Mouse (Mus musculus): ENCODE data around the gene Reg3g. TPM values are rescaled to one million over a fixed set of nuclear protein-coding genes. Genes with fewer than 3 reads are reported as not detected.
A peak's percentile ranks its signal among the peaks of the same experiment; 100 is the strongest.

Reg3g gene
- total RNA-seq (2021) (not detected), polyA plus RNA-seq (2012; rRNA removed) (56.6 TPM in 1 of 2 replicates, not detected in the other)
- long read RNA-seq = 0 reads

DNA sequence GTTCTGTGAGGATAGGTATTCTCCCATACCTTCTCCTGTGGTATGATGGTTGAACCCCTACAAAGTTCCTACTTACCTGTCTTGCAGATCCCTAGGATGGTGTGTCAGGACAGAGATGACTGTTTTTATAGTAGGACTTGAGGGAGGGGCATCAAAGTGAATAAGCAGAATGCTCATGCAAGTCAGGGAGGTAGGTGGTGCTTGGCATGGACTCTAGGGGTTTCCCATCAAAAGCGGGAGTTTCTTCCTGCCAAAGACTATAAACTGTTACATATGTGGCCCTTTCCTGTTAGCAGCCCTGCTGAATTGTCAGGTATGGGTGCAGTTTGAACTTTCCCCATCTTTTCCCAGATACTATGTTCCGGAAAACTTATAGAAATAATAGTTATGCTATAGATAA, at the start of gene Reg3g:
TSS of gene Reg3g (minus strand) at position 101 of the 400 bp plus-strand sequence.
- no peak for DNase-seq
- no peak within 1 kb of the TSS for H3K9ac ChIP-seq (ENCODE audit: low read depth, low read length)
- H3K4me3 ChIP-seq = no peak within 1 kb of the TSS
- no peaks in the 10 kb centered on the region for H3K27me3 ChIP-seq (ENCODE audit: control insufficient read depth, insufficient read depth, low read length)
- H3K27ac ChIP-seq = no peak within 1 kb of the TSS
- TF ChIP-seq CTCF (IDR thresholded peaks at IDR 0.05) (no peak), EP300 (IDR thresholded peaks at IDR 0.05; ENCODE audit: insufficient read depth, low read depth, low read length) (no peak), POLR2A (IDR thresholded peaks at IDR 0.05; ENCODE audit: insufficient read depth, low read depth, low read length) (no peak)
- 75% methylated on average over 2 of the region's 2 CpGs for WGBS
- no peaks in the 10 kb centered on the region for H3K79me2 ChIP-seq (replicated peaks; ENCODE audit: control insufficient read depth, insufficient read depth, low read length)
- intact Hi-C loops (cut with DNase I) = no loop called here
- H3K36me3 ChIP-seq (ENCODE audit: control insufficient read depth, insufficient read depth, low read length) = no peaks in the 10 kb centered on the region
- H3K4me1 ChIP-seq (ENCODE audit: control insufficient read depth, insufficient read depth, low read length) = no peaks in the 10 kb centered on the region

DNA sequence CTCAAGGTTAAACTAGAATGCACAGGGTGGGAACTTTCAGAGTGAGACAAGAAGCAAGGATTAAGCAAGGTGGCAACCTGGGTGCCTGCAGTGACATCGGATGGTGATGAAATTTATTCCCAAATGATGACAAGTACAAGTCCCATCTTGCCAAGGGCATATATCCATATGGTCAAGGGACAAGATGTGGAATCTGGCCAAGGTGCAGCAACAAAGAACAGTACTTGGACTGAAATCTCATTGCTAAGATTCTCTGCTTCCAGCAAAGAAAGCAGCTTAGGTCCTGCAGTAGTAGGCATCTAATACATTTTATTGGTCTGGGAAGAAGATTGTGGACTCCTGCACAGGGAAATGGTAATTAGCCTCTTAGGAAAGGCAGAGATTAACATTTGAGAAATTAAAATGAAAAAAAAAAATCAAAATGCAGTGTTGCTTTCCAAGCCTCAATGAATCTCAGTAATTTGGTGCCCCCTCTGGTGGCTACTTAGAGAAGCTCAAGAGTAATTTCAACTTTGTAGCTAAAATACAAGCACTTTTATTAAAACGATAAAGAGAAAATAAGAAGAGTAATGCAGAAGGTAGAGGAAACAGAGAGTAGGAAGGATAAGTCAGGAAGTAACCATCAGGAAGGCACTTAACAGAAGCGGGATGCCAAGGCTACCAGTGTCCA, 47.2 kb upstream of the Reg3g start:
- Histone ChIP-seq H3K36me3 (ENCODE audit: control insufficient read depth, insufficient read depth, low read length) (no peaks in the 10 kb centered on the region), H3K4me3 (no peak overlapping the region), H3K27me3 (ENCODE audit: control insufficient read depth, insufficient read depth, low read length) (no peaks in the 10 kb centered on the region), H3K9ac (ENCODE audit: low read depth, low read length) (no peak overlapping the region), H3K4me1 (ENCODE audit: control insufficient read depth, insufficient read depth, low read length) (no peaks in the 10 kb centered on the region), H3K79me2 (replicated peaks; ENCODE audit: control insufficient read depth, insufficient read depth, low read length) (no peaks in the 10 kb centered on the region), H3K27ac (no peak overlapping the region)
- WGBS = 57% methylated on average over 3 of the region's 3 CpGs
- intact Hi-C loops (cut with DNase I) = no loop called here
- TF ChIP-seq CTCF (IDR thresholded peaks at IDR 0.05) = peak; percentile 47
- TF ChIP-seq EP300 (IDR thresholded peaks at IDR 0.05; ENCODE audit: insufficient read depth, low read depth, low read length) = no peak
- no peak for DNase-seq

DNA sequence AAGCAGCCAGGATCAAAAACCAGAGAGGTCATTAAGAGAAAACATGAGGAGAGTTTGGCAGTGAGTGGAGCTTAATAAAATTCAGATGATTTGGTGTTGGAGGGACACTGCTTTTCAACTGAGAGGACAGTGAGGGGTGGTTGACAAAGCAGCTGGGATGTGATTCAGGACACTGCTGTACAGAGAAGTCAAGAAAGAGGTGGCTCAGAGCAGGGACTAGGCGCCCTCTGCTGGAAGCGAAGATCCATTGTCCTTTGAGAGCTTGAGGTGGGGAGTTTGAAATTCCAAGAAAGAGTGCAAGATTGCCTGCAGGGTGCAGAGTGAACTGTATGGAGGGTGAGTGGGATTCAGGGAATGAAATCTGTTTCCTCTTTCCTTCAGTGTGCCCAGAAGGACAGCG, 44.2 kb upstream of the Reg3g start:
- Histone ChIP-seq H3K27ac (no peak overlapping the region), H3K79me2 (replicated peaks; ENCODE audit: control insufficient read depth, insufficient read depth, low read length) (no peaks in the 10 kb centered on the region), H3K4me1 (ENCODE audit: control insufficient read depth, insufficient read depth, low read length) (no peaks in the 10 kb centered on the region), H3K4me3 (no peak overlapping the region), H3K9ac (ENCODE audit: low read depth, low read length) (no peak overlapping the region), H3K36me3 (ENCODE audit: control insufficient read depth, insufficient read depth, low read length) (no peaks in the 10 kb centered on the region), H3K27me3 (ENCODE audit: control insufficient read depth, insufficient read depth, low read length) (no peaks in the 10 kb centered on the region)
- intact Hi-C loops (cut with DNase I) = loop anchor here (5.0 kb wide), 1 partner anchor 181 kb away; no protein-coding TSS in a partner anchor
- peak in 1 of 2 experiments; percentile 18 for DNase-seq
- TF ChIP-seq CTCF (IDR thresholded peaks at IDR 0.05) (peak; percentile 63), EP300 (IDR thresholded peaks at IDR 0.05; ENCODE audit: insufficient read depth, low read depth, low read length) (no peak)
- WGBS = 7% methylated on average over 3 of the region's 3 CpGs

DNA sequence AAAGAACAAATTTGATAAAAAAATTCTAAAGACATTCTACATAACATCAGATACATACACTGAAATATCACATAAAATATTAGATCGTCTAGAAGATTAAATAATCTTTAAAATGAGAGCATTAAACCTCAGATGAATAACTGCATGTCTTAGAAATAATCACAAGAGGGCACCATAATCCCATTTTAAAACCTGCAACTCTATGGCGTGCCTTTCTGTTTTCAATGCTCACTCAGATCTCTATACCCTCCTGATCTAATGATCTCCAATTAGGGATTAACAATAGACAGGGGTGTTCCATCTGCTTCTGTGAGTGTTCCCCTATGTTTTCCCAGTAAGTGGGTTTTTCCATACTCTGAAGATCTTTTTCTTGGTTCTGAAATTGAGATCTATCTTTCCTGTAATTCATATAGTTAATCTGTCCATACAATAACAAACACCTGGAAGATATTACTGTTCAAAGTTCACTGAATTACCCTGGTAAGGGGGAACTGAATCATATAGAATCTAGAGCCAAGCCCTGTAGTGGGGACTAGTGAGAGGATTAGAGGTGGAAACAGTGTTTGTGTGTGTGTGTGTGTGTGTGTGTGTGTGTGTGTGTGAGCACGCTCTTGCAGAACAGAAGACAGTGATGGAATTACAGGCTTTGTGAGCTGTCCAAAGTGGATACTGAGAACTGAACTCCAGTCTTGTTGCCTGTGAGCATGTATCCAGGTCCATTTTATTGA, 41.7 kb upstream of the Reg3g start:
- no peak for DNase-seq
- 52% methylated on average over 3 of the region's 3 CpGs for whole genome bisulfite sequencing
- H3K36me3 ChIP-seq (ENCODE audit: control insufficient read depth, insufficient read depth, low read length) = no peaks in the 10 kb centered on the region
- no peaks in the 10 kb centered on the region for H3K27me3 ChIP-seq (ENCODE audit: control insufficient read depth, insufficient read depth, low read length)
- no peak overlapping the region for H3K4me3 ChIP-seq
- no peak overlapping the region for H3K27ac ChIP-seq
- no peaks in the 10 kb centered on the region for H3K79me2 ChIP-seq (replicated peaks; ENCODE audit: control insufficient read depth, insufficient read depth, low read length)
- H3K9ac ChIP-seq (ENCODE audit: low read depth, low read length) = no peak overlapping the region
- intact Hi-C loops (cut with DNase I) = loop anchor here (5.0 kb wide), 1 partner anchor 178 kb away; no protein-coding TSS in a partner anchor
- H3K4me1 ChIP-seq (ENCODE audit: control insufficient read depth, insufficient read depth, low read length) = no peaks in the 10 kb centered on the region
- no peak for TF ChIP-seq EP300 (IDR thresholded peaks at IDR 0.05; ENCODE audit: insufficient read depth, low read depth, low read length)
- 0 out of 2 replicates have a peak, but pooled peaks have one; percentile 13 for TF ChIP-seq CTCF (IDR thresholded peaks at IDR 0.05)

DNA sequence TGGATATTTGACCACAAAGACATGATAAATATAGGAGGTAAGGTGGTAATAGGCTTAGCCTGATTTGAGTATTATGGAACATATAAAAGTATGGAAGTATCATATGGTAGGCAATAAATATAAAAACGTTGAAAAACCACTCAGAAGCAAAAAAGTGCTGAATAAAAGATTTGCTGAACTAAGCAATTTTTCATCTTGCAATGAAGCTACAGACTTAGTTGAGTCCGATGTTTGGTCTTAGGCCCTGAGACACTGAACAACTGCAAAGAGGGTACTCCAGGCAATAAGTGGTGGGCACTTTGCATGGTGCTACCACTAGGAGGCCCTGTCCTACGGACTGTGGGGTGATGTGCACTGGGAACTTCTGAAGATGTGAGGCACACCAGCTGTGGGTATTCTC, 37.1 kb upstream of the Reg3g start:
- H3K4me3 ChIP-seq = no peak overlapping the region
- 64% methylated on average over 3 of the region's 3 CpGs for WGBS
- H3K27ac ChIP-seq = no peak overlapping the region
- no peak overlapping the region for H3K9ac ChIP-seq (ENCODE audit: low read depth, low read length)
- H3K27me3 ChIP-seq (ENCODE audit: control insufficient read depth, insufficient read depth, low read length) = no peaks in the 10 kb centered on the region
- H3K79me2 ChIP-seq (replicated peaks; ENCODE audit: control insufficient read depth, insufficient read depth, low read length) = no peaks in the 10 kb centered on the region
- intact Hi-C loops (cut with DNase I) = no loop called here
- H3K36me3 ChIP-seq (ENCODE audit: control insufficient read depth, insufficient read depth, low read length) = no peaks in the 10 kb centered on the region
- TF ChIP-seq EP300 (IDR thresholded peaks at IDR 0.05; ENCODE audit: insufficient read depth, low read depth, low read length) = no peak
- no peak for TF ChIP-seq POLR2A (IDR thresholded peaks at IDR 0.05; ENCODE audit: insufficient read depth, low read depth, low read length)
- TF ChIP-seq CTCF (IDR thresholded peaks at IDR 0.05) = no peak
- no peaks in the 10 kb centered on the region; the same call in 1 of the 2 replicates for H3K4me1 ChIP-seq (ENCODE audit: control insufficient read depth, insufficient read depth, low read length)
- no peak for DNase-seq

DNA sequence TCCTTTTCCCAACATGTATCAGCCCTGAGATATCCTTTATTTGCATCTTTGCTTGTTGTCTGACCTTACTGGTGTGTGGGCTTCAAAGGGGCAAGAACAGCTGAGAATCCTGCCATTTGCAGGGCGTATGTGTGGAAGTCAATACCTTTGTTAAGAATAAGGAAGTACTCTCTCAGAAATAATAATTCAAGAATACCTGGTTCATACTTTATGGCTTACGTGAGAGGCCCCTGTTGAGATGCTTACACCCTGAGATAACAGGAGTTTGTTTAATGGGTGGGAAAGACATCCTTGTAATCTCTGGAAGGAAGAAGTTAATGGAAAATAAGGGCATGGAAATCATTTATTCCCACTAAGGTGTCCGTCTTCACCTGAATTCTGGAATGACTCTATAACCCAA, 26.0 kb upstream of the Reg3g start:
- WGBS = 63% methylated on average over 3 of the region's 3 CpGs
- Histone ChIP-seq H3K27me3 (ENCODE audit: control insufficient read depth, insufficient read depth, low read length) (no peaks in the 10 kb centered on the region), H3K27ac (no peak overlapping the region), H3K9ac (ENCODE audit: low read depth, low read length) (no peak overlapping the region), H3K4me3 (no peak overlapping the region), H3K79me2 (replicated peaks; ENCODE audit: control insufficient read depth, insufficient read depth, low read length) (no peaks in the 10 kb centered on the region), H3K36me3 (ENCODE audit: control insufficient read depth, insufficient read depth, low read length) (no peaks in the 10 kb centered on the region), H3K4me1 (ENCODE audit: control insufficient read depth, insufficient read depth, low read length) (no peaks in the 10 kb centered on the region)
- intact Hi-C loops (cut with DNase I) = no loop called here
- DNase-seq = no peak
- TF ChIP-seq CTCF (IDR thresholded peaks at IDR 0.05) = no peak
- TF ChIP-seq POLR2A (IDR thresholded peaks at IDR 0.05; ENCODE audit: insufficient read depth, low read depth, low read length) = no peak
- TF ChIP-seq EP300 (IDR thresholded peaks at IDR 0.05; ENCODE audit: insufficient read depth, low read depth, low read length) = no peak
